Mouse (Mus musculus): ENCODE data around the gene Rassf2. TPM values are rescaled to one million over a fixed set of nuclear protein-coding genes. Genes with fewer than 3 reads are reported as not detected.
A peak's percentile ranks its signal among the peaks of the same experiment; 100 is the strongest.

Gene Rassf2
- polyA plus RNA-seq, 1 experiment: 26.6 TPM

GRCm38 (mm10) chr2:132053824-132054223, 23.8 kb upstream of the Rassf2 start:
- TF ChIP-seq CTCF (IDR thresholded peaks at IDR 0.05; ENCODE audit: insufficient read depth, low read length) (no peak), POLR2A (IDR thresholded peaks at IDR 0.05; ENCODE audit: borderline replicate concordance, extremely low read depth, low read depth, low read length) (no peak)
- WGBS: 68% methylated on average over 4 of the region's 4 CpGs

GRCm38 (mm10) chr2:132051798-132052197, 21.7 kb upstream of the Rassf2 start:
- no peak for DNase-seq
- no peak overlapping the region for H3K4me3 ChIP-seq (replicated peaks; ENCODE audit: extremely low read depth, low read depth, low read length)
- WGBS: 77% methylated on average over 5 of the region's 5 CpGs
- TF ChIP-seq POLR2A (IDR thresholded peaks at IDR 0.05; ENCODE audit: borderline replicate concordance, extremely low read depth, low read depth, low read length): no peak
- TF ChIP-seq CTCF (IDR thresholded peaks at IDR 0.05; ENCODE audit: insufficient read depth, low read length): no peak
- no peaks in the 10 kb centered on the region; the same call in 1 of the 2 replicates for H3K4me1 ChIP-seq (ENCODE audit: control insufficient read depth, insufficient read depth, low read length)

More at GRCm38 (mm10) chr2:132053824-132054223, 23.8 kb upstream of the Rassf2 start:
- H3K4me1 ChIP-seq (ENCODE audit: control insufficient read depth, insufficient read depth, low read length): no peaks in the 10 kb centered on the region
- DNase-seq: no peak
- no peak overlapping the region for H3K4me3 ChIP-seq (replicated peaks; ENCODE audit: extremely low read depth, low read depth, low read length)

GRCm38 (mm10) chr2:132049921-132050320, 19.9 kb upstream of the Rassf2 start:
- no peak for DNase-seq
- TF ChIP-seq CTCF (IDR thresholded peaks at IDR 0.05; ENCODE audit: insufficient read depth, low read length) (no peak), POLR2A (IDR thresholded peaks at IDR 0.05; ENCODE audit: borderline replicate concordance, extremely low read depth, low read depth, low read length) (no peak)
- H3K4me1 ChIP-seq (ENCODE audit: control insufficient read depth, insufficient read depth, low read length): no peaks in the 10 kb centered on the region; the same call in 1 of the 2 replicates
- WGBS: 26% methylated on average over 3 of the region's 3 CpGs
- H3K4me3 ChIP-seq (replicated peaks; ENCODE audit: extremely low read depth, low read depth, low read length): no peak overlapping the region

GRCm38 (mm10) chr2:132049491-132049890, 19.4 kb upstream of the Rassf2 start:
- DNase-seq: no peak
- TF ChIP-seq POLR2A (IDR thresholded peaks at IDR 0.05; ENCODE audit: borderline replicate concordance, extremely low read depth, low read depth, low read length): no peak
- TF ChIP-seq CTCF (IDR thresholded peaks at IDR 0.05; ENCODE audit: insufficient read depth, low read length): no peak
- WGBS: 86% methylated on average over 3 of the region's 3 CpGs
- Histone ChIP-seq H3K4me3 (replicated peaks; ENCODE audit: extremely low read depth, low read depth, low read length) (no peak overlapping the region), H3K4me1 (ENCODE audit: control insufficient read depth, insufficient read depth, low read length) (no peaks in the 10 kb centered on the region; the same call in 1 of the 2 replicates)

GRCm38 (mm10) chr2:132048143-132048772, 18.2 kb upstream of the Rassf2 start:
- no peak for DNase-seq
- Histone ChIP-seq H3K4me1 (ENCODE audit: control insufficient read depth, insufficient read depth, low read length) (peaks cover 4% of the 10 kb centered on the region; the same call in 1 of the 2 replicates), H3K4me3 (replicated peaks; ENCODE audit: extremely low read depth, low read depth, low read length) (no peak overlapping the region)
- TF ChIP-seq POLR2A (IDR thresholded peaks at IDR 0.05; ENCODE audit: borderline replicate concordance, extremely low read depth, low read depth, low read length): no peak
- no peak for TF ChIP-seq CTCF (IDR thresholded peaks at IDR 0.05; ENCODE audit: insufficient read depth, low read length)
- 67% methylated on average over 11 of the region's 11 CpGs for WGBS

GRCm38 (mm10) chr2:132047364-132047763, 17.3 kb upstream of the Rassf2 start:
- Histone ChIP-seq H3K4me3 (replicated peaks; ENCODE audit: extremely low read depth, low read depth, low read length) (no peak overlapping the region), H3K4me1 (ENCODE audit: control insufficient read depth, insufficient read depth, low read length) (peaks cover 5% of the 10 kb centered on the region; the same call in 1 of the 2 replicates)
- 61% methylated on average over 4 of the region's 4 CpGs for WGBS
- TF ChIP-seq POLR2A (IDR thresholded peaks at IDR 0.05; ENCODE audit: borderline replicate concordance, extremely low read depth, low read depth, low read length) (no peak), CTCF (IDR thresholded peaks at IDR 0.05; ENCODE audit: insufficient read depth, low read length) (no peak)
- DNase-seq: no peak

- H3K4me1 ChIP-seq (ENCODE audit: control insufficient read depth, insufficient read depth, low read length): peaks cover 5% of the 10 kb centered on the region; the same call in 1 of the 2 replicates
- 81% methylated on average over 4 of the region's 4 CpGs for WGBS
- H3K4me3 ChIP-seq (replicated peaks; ENCODE audit: extremely low read depth, low read depth, low read length): no peak overlapping the region
- TF ChIP-seq CTCF (IDR thresholded peaks at IDR 0.05; ENCODE audit: insufficient read depth, low read length): no peak
- TF ChIP-seq POLR2A (IDR thresholded peaks at IDR 0.05; ENCODE audit: borderline replicate concordance, extremely low read depth, low read depth, low read length): no peak
- DNase-seq: no peak
Measured at GRCm38 (mm10) chr2:132046659-132047058, 16.6 kb upstream of the Rassf2 start.

GRCm38 (mm10) chr2:132044320-132045274, 14.5 kb upstream of the Rassf2 start:
- no peak for DNase-seq
- Histone ChIP-seq H3K4me1 (ENCODE audit: control insufficient read depth, insufficient read depth, low read length) (peaks cover 5% of the 10 kb centered on the region; the same call in 1 of the 2 replicates), H3K4me3 (replicated peaks; ENCODE audit: extremely low read depth, low read depth, low read length) (no peak overlapping the region)
- no peak for TF ChIP-seq POLR2A (IDR thresholded peaks at IDR 0.05; ENCODE audit: borderline replicate concordance, extremely low read depth, low read depth, low read length)
- TF ChIP-seq CTCF (IDR thresholded peaks at IDR 0.05; ENCODE audit: insufficient read depth, low read length): no peak
- WGBS: 92% methylated on average over 15 of the region's 15 CpGs

GRCm38 (mm10) chr2:132043101-132043621, 13.1 kb upstream of the Rassf2 start:
- DNase-seq: peak; percentile 56
- TF ChIP-seq POLR2A (IDR thresholded peaks at IDR 0.05; ENCODE audit: borderline replicate concordance, extremely low read depth, low read depth, low read length) (no peak), CTCF (IDR thresholded peaks at IDR 0.05; ENCODE audit: insufficient read depth, low read length) (no peak)
- no peak overlapping the region for H3K4me3 ChIP-seq (replicated peaks; ENCODE audit: extremely low read depth, low read depth, low read length)
- WGBS: 26% methylated on average over 13 of the region's 13 CpGs
- peaks cover 5% of the 10 kb centered on the region; the same call in 1 of the 2 replicates for H3K4me1 ChIP-seq (ENCODE audit: control insufficient read depth, insufficient read depth, low read length)

All from lung, adult 2 months (tissue).